Mouse (Mus musculus): ENCODE measurements around the gene Dhrs3.

Dhrs3 gene

GRCm38 (mm10) chr4:144898036-144898649 is 5.5 kb downstream of the Dhrs3 start:
- no peak for DNase-seq (ENCODE audit: low read depth, low spot score)

- no peak for DNase-seq (ENCODE audit: low read depth, low spot score)
Observed at GRCm38 (mm10) chr4:144898737-144899136, 6.1 kb downstream of the Dhrs3 start.

GRCm38 (mm10) chr4:144901561-144902111 is 9.0 kb downstream of the Dhrs3 start:
- no peak for DNase-seq (ENCODE audit: low read depth, low spot score)

- no peak for DNase-seq (ENCODE audit: low read depth, low spot score)
Observed at GRCm38 (mm10) chr4:144903088-144903487, 10.5 kb downstream of the Dhrs3 start.

GRCm38 (mm10) chr4:144903932-144904331 is 11.3 kb downstream of the Dhrs3 start:
- peak; percentile 20 for DNase-seq (ENCODE audit: low read depth, low spot score)

- DNase-seq (ENCODE audit: low read depth, low spot score): no peak
Observed at GRCm38 (mm10) chr4:144905128-144905527, 12.5 kb downstream of the Dhrs3 start.

- DNase-seq (ENCODE audit: low read depth, low spot score): peak; percentile 38
Observed at GRCm38 (mm10) chr4:144906001-144906889, 13.6 kb downstream of the Dhrs3 start.

GRCm38 (mm10) chr4:144906978-144907703 is 14.5 kb downstream of the Dhrs3 start:
- DNase-seq (ENCODE audit: low read depth, low spot score): no peak

- DNase-seq (ENCODE audit: low read depth, low spot score): peak; percentile 25
Observed at GRCm38 (mm10) chr4:144908825-144909224, 16.2 kb downstream of the Dhrs3 start.

- no peak for DNase-seq (ENCODE audit: low read depth, low spot score)
Observed at GRCm38 (mm10) chr4:144910281-144910680, 17.7 kb downstream of the Dhrs3 start.

GRCm38 (mm10) chr4:144913298-144914152 is 20.9 kb downstream of the Dhrs3 start:
- no peak for DNase-seq (ENCODE audit: low read depth, low spot score)

GRCm38 (mm10) chr4:144916520-144916919 is 23.9 kb downstream of the Dhrs3 start:
- no peak for DNase-seq (ENCODE audit: low read depth, low spot score)

GRCm38 (mm10) chr4:144917101-144917500 is 24.5 kb downstream of the Dhrs3 start:
- no peak for DNase-seq (ENCODE audit: low read depth, low spot score)

- peak; percentile 63 for DNase-seq (ENCODE audit: low read depth, low spot score)
Observed at GRCm38 (mm10) chr4:144918501-144918900, 25.9 kb downstream of the Dhrs3 start.

GRCm38 (mm10) chr4:144928693-144929436 is 36.2 kb downstream of the Dhrs3 start:
- no peak for DNase-seq (ENCODE audit: low read depth, low spot score)

GRCm38 (mm10) chr4:144929811-144930221 is 37.2 kb downstream of the Dhrs3 start:
- peak; percentile 69 for DNase-seq (ENCODE audit: low read depth, low spot score)

- DNase-seq (ENCODE audit: low read depth, low spot score): peak; percentile 38
Observed at GRCm38 (mm10) chr4:144930366-144930765, 37.7 kb downstream of the Dhrs3 start.

- DNase-seq (ENCODE audit: low read depth, low spot score): no peak
Observed at GRCm38 (mm10) chr4:144931167-144931566, 38.5 kb downstream of the Dhrs3 start.

GRCm38 (mm10) chr4:144934501-144934900 is 41.9 kb downstream of the Dhrs3 start:
- DNase-seq (ENCODE audit: low read depth, low spot score): peak; percentile 6

GRCm38 (mm10) chr4:144936563-144937154 is 44.0 kb downstream of the Dhrs3 start:
- no peak for DNase-seq (ENCODE audit: low read depth, low spot score)
